Mouse (Mus musculus): ENCODE measurements around the gene Cybb. TPM values are rescaled to one million over a fixed set of nuclear protein-coding genes. Genes with fewer than 3 reads are reported as not detected.

The Cybb gene
- polyA plus RNA-seq, 1 experiment from 2014 or later: 3.7 TPM

DNA sequence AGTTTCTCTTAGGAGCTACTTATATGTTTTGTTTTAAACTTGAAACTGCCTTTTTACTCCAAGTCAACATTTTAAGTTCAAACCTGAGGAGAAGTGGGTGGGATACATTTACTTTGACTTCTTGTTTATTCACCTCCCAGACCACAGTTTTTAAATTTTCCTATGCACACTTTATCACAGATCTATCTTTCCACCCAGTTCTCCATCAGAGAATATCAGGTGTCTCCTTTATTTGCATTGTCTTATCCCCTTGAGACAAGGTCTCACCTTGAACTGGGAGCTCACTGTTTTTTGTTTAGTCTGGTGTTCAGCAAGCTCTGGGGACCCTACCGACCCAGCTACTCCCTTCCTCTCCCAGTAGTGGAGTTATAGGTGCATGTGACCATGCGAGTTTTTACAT lies 21.7 kb downstream of the Cybb start:
- H3K9me3 ChIP-seq (ENCODE audit: control insufficient read depth, low read length): no peaks in the 10 kb centered on the region
- H3K36me3 ChIP-seq (ENCODE audit: control insufficient read depth, insufficient read depth, low read length): no peaks in the 10 kb centered on the region
- H3K27ac ChIP-seq (ENCODE audit: low read length): no peak overlapping the region
- no peak overlapping the region for H3K4me2 ChIP-seq (ENCODE audit: low read depth, low read length)
- H3K4me3 ChIP-seq (ENCODE audit: low read length): no peak overlapping the region
- WGBS: 64% methylated on average over 2 of the region's 2 CpGs
- H3K4me1 ChIP-seq (ENCODE audit: control insufficient read depth, insufficient read depth, low read length): no peaks in the 10 kb centered on the region
- H3K9ac ChIP-seq (ENCODE audit: low read depth, low read length): no peak overlapping the region
- ATAC-seq: no peak
- no peaks in the 10 kb centered on the region for H3K27me3 ChIP-seq (replicated peaks; ENCODE audit: control insufficient read depth, insufficient read depth, low read length)

DNA sequence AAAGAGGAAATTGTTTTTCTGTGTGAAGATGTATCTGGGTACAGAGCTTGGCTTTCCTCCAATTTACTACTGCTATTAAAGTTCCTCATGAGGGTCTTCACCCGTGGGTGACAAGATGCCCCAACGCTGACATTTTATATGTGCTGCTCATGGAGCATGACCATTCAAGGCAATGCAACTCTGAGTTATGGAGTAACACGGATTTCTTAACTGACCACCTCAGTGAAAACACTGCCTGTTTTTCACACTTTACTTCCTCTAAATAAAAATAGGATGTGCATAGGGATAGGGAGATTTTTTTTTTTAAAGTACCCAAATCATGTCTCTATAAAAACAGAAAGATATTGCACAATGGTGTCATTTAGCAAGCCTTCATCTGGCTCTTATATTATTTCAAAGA lies 24.9 kb downstream of the Cybb start:
- no peaks in the 10 kb centered on the region for H3K4me1 ChIP-seq (ENCODE audit: control insufficient read depth, insufficient read depth, low read length)
- no peak overlapping the region for H3K4me2 ChIP-seq (ENCODE audit: low read depth, low read length)

DNA sequence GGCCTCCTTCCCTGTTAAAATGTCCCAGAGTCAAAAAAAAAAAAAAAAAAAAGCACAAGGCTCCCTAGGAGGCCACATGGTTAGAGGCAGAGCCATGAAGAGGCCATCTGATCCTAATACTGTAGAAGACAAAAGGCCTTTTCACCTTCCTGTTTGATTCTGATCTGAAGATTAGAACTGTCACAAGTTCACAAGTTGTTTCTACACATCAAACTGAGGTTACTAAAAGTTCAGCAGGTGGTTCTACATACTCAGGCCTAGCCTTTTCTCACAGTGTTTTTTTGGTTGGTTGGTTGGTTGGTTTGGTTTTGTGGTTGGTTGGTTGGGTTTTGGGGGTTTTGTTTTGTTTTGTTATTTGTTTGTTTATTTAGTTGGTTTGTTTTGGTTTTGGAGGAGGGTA lies 26.2 kb downstream of the Cybb start:
- no peaks in the 10 kb centered on the region for H3K9me3 ChIP-seq (ENCODE audit: control insufficient read depth, low read length)
- H3K4me3 ChIP-seq (ENCODE audit: low read length): no peak overlapping the region
- no peaks in the 10 kb centered on the region for H3K27me3 ChIP-seq (replicated peaks; ENCODE audit: control insufficient read depth, insufficient read depth, low read length)
- H3K27ac ChIP-seq (ENCODE audit: low read length): no peak overlapping the region
- no peaks in the 10 kb centered on the region for H3K36me3 ChIP-seq (ENCODE audit: control insufficient read depth, insufficient read depth, low read length)
- no peak overlapping the region for H3K9ac ChIP-seq (ENCODE audit: low read depth, low read length)
- no peak for ATAC-seq
- no peaks in the 10 kb centered on the region for H3K4me1 ChIP-seq (ENCODE audit: control insufficient read depth, insufficient read depth, low read length)
- H3K4me2 ChIP-seq (ENCODE audit: low read depth, low read length): no peak overlapping the region

More for the DNA sequence above, 24.9 kb downstream of the Cybb start:
- H3K27ac ChIP-seq (ENCODE audit: low read length): no peak overlapping the region
- no peak overlapping the region for H3K4me3 ChIP-seq (ENCODE audit: low read length)
- no peaks in the 10 kb centered on the region for H3K36me3 ChIP-seq (ENCODE audit: control insufficient read depth, insufficient read depth, low read length)
- no peaks in the 10 kb centered on the region for H3K27me3 ChIP-seq (replicated peaks; ENCODE audit: control insufficient read depth, insufficient read depth, low read length)
- H3K9me3 ChIP-seq (ENCODE audit: control insufficient read depth, low read length): no peaks in the 10 kb centered on the region
- no peak for ATAC-seq
- WGBS: 82% methylated on average over 3 of the region's 3 CpGs
- H3K9ac ChIP-seq (ENCODE audit: low read depth, low read length): no peak overlapping the region

DNA sequence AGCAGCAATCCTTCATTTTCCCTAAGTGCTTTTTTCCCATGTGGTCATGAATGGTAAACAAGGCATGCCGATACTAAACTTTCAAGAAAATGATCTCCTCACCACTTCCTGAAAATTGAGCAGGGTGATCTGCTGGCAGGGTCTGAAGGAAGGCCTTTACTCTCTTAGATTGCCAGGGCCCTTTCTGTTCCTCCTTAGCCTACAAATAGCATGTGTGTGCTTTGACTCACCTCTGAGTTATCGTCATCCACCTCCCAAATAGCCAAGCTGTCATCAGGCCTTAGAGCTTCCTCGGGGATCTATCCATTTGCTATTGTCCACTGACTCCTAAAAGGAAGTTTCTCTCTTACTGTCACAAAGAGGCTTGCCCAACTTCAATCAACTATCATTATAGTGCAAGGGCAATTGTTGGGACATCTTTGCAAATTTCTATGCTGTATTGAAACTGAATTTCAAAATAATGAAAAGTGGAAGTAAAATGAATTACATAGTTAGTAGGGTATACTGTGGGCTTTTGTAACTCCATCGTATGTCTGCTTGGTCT lies 27.1 kb downstream of the Cybb start:
- Histone ChIP-seq H3K27ac (ENCODE audit: low read length) (no peak overlapping the region), H3K36me3 (ENCODE audit: control insufficient read depth, insufficient read depth, low read length) (no peaks in the 10 kb centered on the region), H3K27me3 (replicated peaks; ENCODE audit: control insufficient read depth, insufficient read depth, low read length) (no peaks in the 10 kb centered on the region), H3K9ac (ENCODE audit: low read depth, low read length) (no peak overlapping the region), H3K4me1 (ENCODE audit: control insufficient read depth, insufficient read depth, low read length) (no peaks in the 10 kb centered on the region), H3K4me3 (ENCODE audit: low read length) (no peak overlapping the region), H3K4me2 (ENCODE audit: low read depth, low read length) (no peak overlapping the region), H3K9me3 (ENCODE audit: control insufficient read depth, low read length) (no peaks in the 10 kb centered on the region)
- 84% methylated on average over 4 of the region's 4 CpGs for WGBS
- ATAC-seq: no peak

DNA sequence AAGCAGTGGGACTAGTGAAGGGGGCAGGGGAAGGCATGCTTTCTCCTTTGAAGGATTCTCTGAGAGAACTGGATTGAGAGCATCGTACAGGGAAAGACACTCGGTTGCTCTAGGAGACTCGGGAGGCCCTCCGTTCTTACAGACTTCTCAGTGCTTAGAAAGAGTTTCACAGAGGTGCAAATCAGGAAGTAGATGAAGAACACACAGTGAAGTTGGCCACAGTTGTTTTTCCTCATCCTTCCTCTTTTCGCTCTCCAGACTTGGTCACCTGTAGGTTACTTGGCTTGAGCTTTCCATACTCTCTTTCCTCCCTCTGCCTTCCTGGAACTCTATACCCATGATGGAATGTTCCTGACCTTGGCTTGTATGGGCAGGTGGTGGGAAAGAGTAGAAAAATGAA lies 35.2 kb downstream of the Cybb start:
- no peak overlapping the region for H3K4me2 ChIP-seq (ENCODE audit: low read depth, low read length)
- ATAC-seq: no peak
- H3K27me3 ChIP-seq (replicated peaks; ENCODE audit: control insufficient read depth, insufficient read depth, low read length): no peaks in the 10 kb centered on the region
- no peaks in the 10 kb centered on the region for H3K36me3 ChIP-seq (ENCODE audit: control insufficient read depth, insufficient read depth, low read length)
- no peaks in the 10 kb centered on the region for H3K9me3 ChIP-seq (ENCODE audit: control insufficient read depth, low read length)
- no peak overlapping the region for H3K9ac ChIP-seq (ENCODE audit: low read depth, low read length)
- no peaks in the 10 kb centered on the region for H3K4me1 ChIP-seq (ENCODE audit: control insufficient read depth, insufficient read depth, low read length)
- 93% methylated on average over 5 of the region's 5 CpGs for WGBS
- H3K27ac ChIP-seq (ENCODE audit: low read length): no peak overlapping the region
- H3K4me3 ChIP-seq (ENCODE audit: low read length): no peak overlapping the region

DNA sequence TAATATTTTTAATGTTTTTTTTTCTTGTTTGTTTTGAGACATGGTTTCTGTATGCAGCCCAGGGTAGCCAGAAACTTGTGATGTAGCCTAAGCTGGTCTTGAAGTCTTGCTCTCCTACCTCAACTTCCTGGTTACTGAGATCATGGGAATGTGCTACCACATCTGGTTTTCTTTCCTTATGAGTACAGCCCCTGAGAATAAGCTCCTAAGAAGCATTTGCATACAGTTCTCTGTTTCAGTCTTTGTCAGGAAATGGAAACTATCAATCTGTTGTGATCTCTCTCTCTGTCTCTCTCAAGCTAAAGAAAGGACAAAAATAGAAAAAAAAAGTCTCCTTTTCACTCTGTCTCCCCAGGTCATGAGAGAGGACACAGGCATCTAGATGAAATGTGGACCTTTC lies 40.3 kb downstream of the Cybb start:
- no peak for ATAC-seq
- Histone ChIP-seq H3K4me2 (ENCODE audit: low read depth, low read length) (no peak overlapping the region), H3K4me3 (ENCODE audit: low read length) (no peak overlapping the region), H3K9me3 (ENCODE audit: control insufficient read depth, low read length) (no peaks in the 10 kb centered on the region), H3K36me3 (ENCODE audit: control insufficient read depth, insufficient read depth, low read length) (no peaks in the 10 kb centered on the region), H3K4me1 (ENCODE audit: control insufficient read depth, insufficient read depth, low read length) (no peaks in the 10 kb centered on the region), H3K27ac (ENCODE audit: low read length) (no peak overlapping the region), H3K9ac (ENCODE audit: low read depth, low read length) (no peak overlapping the region), H3K27me3 (replicated peaks; ENCODE audit: control insufficient read depth, insufficient read depth, low read length) (no peaks in the 10 kb centered on the region)

DNA sequence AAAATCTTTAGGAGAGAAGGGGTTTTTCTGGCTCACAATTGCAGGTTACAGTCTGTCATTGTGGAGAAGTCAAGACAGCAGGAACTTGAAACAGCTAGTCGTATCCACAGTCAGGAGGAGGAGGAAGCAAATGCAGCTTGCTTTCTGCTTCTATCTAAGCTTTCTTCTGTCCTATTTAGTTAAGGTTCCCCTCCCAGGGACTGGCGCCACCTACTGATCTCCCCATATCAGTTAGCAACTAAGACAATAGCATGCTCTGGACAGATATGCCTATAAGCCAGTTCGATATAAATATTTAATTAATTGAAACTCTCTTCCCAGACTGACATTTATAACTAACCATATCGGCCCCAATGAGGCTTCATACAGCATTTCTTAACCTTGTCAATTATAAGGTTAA lies 46.5 kb downstream of the Cybb start:
- Histone ChIP-seq H3K4me1 (ENCODE audit: control insufficient read depth, insufficient read depth, low read length) (no peaks in the 10 kb centered on the region), H3K27ac (ENCODE audit: low read length) (no peak overlapping the region), H3K4me2 (ENCODE audit: low read depth, low read length) (no peak overlapping the region), H3K27me3 (replicated peaks; ENCODE audit: control insufficient read depth, insufficient read depth, low read length) (no peaks in the 10 kb centered on the region), H3K9me3 (ENCODE audit: control insufficient read depth, low read length) (no peaks in the 10 kb centered on the region), H3K9ac (ENCODE audit: low read depth, low read length) (no peak overlapping the region), H3K36me3 (ENCODE audit: control insufficient read depth, insufficient read depth, low read length) (no peaks in the 10 kb centered on the region), H3K4me3 (ENCODE audit: low read length) (no peak overlapping the region)
- 65% methylated on average over 4 of the region's 4 CpGs for WGBS
- no peak for ATAC-seq

DNA sequence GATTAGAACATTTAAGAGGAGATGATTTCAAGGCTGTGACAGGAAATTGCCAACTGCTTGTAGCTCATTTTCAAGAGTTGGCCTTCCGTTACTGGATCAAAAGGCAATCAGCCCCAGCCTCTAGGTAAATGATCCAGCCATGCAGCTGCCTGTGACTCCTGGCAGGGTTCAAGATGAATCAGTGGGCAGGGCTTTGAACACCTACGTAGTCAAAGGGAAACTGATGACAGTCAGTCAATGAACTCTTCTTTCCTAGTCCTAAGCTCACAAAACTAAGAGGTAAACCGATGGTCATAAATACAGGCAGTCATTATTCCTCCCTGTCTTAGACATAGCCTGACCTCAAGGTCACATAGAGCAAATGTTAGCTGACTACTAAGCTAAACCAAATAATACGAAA lies 47.0 kb downstream of the Cybb start:
- no peaks in the 10 kb centered on the region for H3K9me3 ChIP-seq (ENCODE audit: control insufficient read depth, low read length)
- H3K4me1 ChIP-seq (ENCODE audit: control insufficient read depth, insufficient read depth, low read length): no peaks in the 10 kb centered on the region
- no peaks in the 10 kb centered on the region for H3K36me3 ChIP-seq (ENCODE audit: control insufficient read depth, insufficient read depth, low read length)
- no peak overlapping the region for H3K4me2 ChIP-seq (ENCODE audit: low read depth, low read length)
- no peak for ATAC-seq
- H3K27ac ChIP-seq (ENCODE audit: low read length): no peak overlapping the region
- no peak overlapping the region for H3K4me3 ChIP-seq (ENCODE audit: low read length)
- no peak overlapping the region for H3K9ac ChIP-seq (ENCODE audit: low read depth, low read length)
- 71% methylated on average over 4 of the region's 4 CpGs for WGBS
- H3K27me3 ChIP-seq (replicated peaks; ENCODE audit: control insufficient read depth, insufficient read depth, low read length): no peaks in the 10 kb centered on the region

DNA sequence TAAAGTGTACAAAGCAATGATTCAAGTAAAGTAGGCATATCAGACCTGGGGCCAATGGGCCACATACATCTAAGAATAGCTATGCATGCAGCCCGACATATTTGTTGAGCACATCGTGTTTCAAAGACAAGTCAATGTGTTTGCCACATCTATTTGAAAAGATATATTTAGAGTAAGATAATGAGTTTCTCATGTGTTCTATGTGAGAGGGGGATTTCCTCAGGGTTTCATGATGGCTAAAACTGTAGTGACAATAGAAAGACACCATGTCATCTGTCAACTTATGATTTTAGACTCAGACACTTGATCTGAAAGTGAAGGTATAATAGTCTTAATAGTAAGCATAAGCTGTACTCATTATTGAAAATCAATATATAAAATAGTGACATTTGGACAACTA lies 48.3 kb downstream of the Cybb start:
- ATAC-seq: no peak
- H3K9ac ChIP-seq (ENCODE audit: low read depth, low read length): no peak overlapping the region
- H3K27ac ChIP-seq (ENCODE audit: low read length): no peak overlapping the region
- H3K36me3 ChIP-seq (ENCODE audit: control insufficient read depth, insufficient read depth, low read length): no peaks in the 10 kb centered on the region
- H3K4me3 ChIP-seq (ENCODE audit: low read length): no peak overlapping the region
- H3K4me1 ChIP-seq (ENCODE audit: control insufficient read depth, insufficient read depth, low read length): no peaks in the 10 kb centered on the region
- H3K4me2 ChIP-seq (ENCODE audit: low read depth, low read length): no peak overlapping the region
- whole genome bisulfite sequencing: 94% methylated on average over 2 of the region's 2 CpGs
- no peaks in the 10 kb centered on the region for H3K9me3 ChIP-seq (ENCODE audit: control insufficient read depth, low read length)
- no peaks in the 10 kb centered on the region for H3K27me3 ChIP-seq (replicated peaks; ENCODE audit: control insufficient read depth, insufficient read depth, low read length)

DNA sequence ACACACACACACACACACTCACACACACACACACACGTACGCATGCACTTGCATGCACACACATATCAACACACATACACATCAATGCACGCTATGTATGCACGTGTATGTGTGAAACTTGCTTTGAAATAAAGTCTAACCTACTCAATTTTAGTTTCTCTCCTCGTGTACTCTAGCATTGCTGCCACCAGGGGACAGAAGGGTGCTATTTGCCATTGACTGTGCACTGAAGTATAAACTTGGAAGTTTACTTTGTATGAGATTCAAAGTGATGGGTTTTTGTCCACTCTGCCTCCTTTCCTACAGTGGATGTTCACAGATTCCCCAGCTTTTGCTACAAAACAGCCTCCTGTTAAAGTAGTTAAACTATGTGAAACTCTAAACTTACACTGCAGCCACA lies 73.7 kb downstream of the Cybb start:
- Histone ChIP-seq H3K36me3 (ENCODE audit: control insufficient read depth, insufficient read depth, low read length) (no peaks in the 10 kb centered on the region), H3K27ac (ENCODE audit: low read length) (no peak overlapping the region), H3K4me1 (ENCODE audit: control insufficient read depth, insufficient read depth, low read length) (no peaks in the 10 kb centered on the region), H3K4me2 (ENCODE audit: low read depth, low read length) (no peak overlapping the region), H3K9me3 (ENCODE audit: control insufficient read depth, low read length) (no peaks in the 10 kb centered on the region), H3K9ac (ENCODE audit: low read depth, low read length) (no peak overlapping the region), H3K4me3 (ENCODE audit: low read length) (no peak overlapping the region), H3K27me3 (replicated peaks; ENCODE audit: control insufficient read depth, insufficient read depth, low read length) (no peaks in the 10 kb centered on the region)
- ATAC-seq: no peak
- WGBS: 80% methylated on average over 5 of the region's 5 CpGs
